Mouse (Mus musculus) cerebellum, postnatal 36 days (tissue): ENCODE data around the gene Pdhx.

ENCODE experiments used
- DNase-seq, 2 experiments: peaks; one replicate each; pipeline ENCODE4 v3.0.0; 2021 to 2022; ENCODE audit warnings: mixed read lengths in 2 of 2

Gene Pdhx

GRCm38 (mm10) chr2:103058266-103058665 is 15.0 kb downstream of the Pdhx start:
- DNase-seq = no peak

- no peak for DNase-seq
Measured at GRCm38 (mm10) chr2:103055820-103056219, 17.5 kb downstream of the Pdhx start.

- DNase-seq = no peak
Measured at GRCm38 (mm10) chr2:103051937-103052893, 21.1 kb downstream of the Pdhx start.

GRCm38 (mm10) chr2:103045286-103045685 is 28.0 kb downstream of the Pdhx start:
- DNase-seq = peak; percentile 29 to 36

GRCm38 (mm10) chr2:103040896-103041295 is 32.4 kb downstream of the Pdhx start:
- DNase-seq = no peak

GRCm38 (mm10) chr2:103037831-103038230 is 35.5 kb downstream of the Pdhx start:
- no peak for DNase-seq

- no peak for DNase-seq
Measured at GRCm38 (mm10) chr2:103022728-103023127, 50.6 kb downstream of the Pdhx start.

- DNase-seq = no peak
Measured at GRCm38 (mm10) chr2:103020191-103020987, 52.9 kb downstream of the Pdhx start.

- DNase-seq = no peak
Measured at GRCm38 (mm10) chr2:103018817-103019494, 54.4 kb downstream of the Pdhx start.

GRCm38 (mm10) chr2:103017391-103017824 is 55.9 kb downstream of the Pdhx start:
- no peak for DNase-seq

GRCm38 (mm10) chr2:103016089-103016488 is 57.2 kb downstream of the Pdhx start:
- DNase-seq = no peak

- no peak for DNase-seq
Measured at GRCm38 (mm10) chr2:103012782-103013575, 60.3 kb downstream of the Pdhx start.

- DNase-seq = no peak
Measured at GRCm38 (mm10) chr2:103008221-103008620, 65.1 kb downstream of the Pdhx start.

GRCm38 (mm10) chr2:103004599-103004998 is 68.7 kb downstream of the Pdhx start:
- no peak for DNase-seq

GRCm38 (mm10) chr2:102999153-102999575 is 74.1 kb downstream of the Pdhx start:
- no peak for DNase-seq

- no peak for DNase-seq
Measured at GRCm38 (mm10) chr2:102998356-102998755, 75.0 kb downstream of the Pdhx start.

GRCm38 (mm10) chr2:102997874-102998273 is 75.4 kb downstream of the Pdhx start:
- DNase-seq = no peak

GRCm38 (mm10) chr2:102993841-102994607 is 79.3 kb downstream of the Pdhx start:
- no peak for DNase-seq

GRCm38 (mm10) chr2:102992405-102992804 is 80.9 kb downstream of the Pdhx start:
- DNase-seq = no peak

- DNase-seq = no peak
Measured at GRCm38 (mm10) chr2:102990301-102990702, 83.0 kb downstream of the Pdhx start.

- no peak for DNase-seq
Measured at GRCm38 (mm10) chr2:102989446-102989845, 83.9 kb downstream of the Pdhx start.

GRCm38 (mm10) chr2:102987708-102988010 is 85.7 kb downstream of the Pdhx start:
- no peak for DNase-seq
